Mouse (Mus musculus) cerebellum, adult 11 months (tissue): ENCODE data around the gene Traf1.

ENCODE experiments used
- DNase-seq: peaks from one replicate; pipeline ENCODE4 v3.0.0; 2022

Traf1 gene

DNA sequence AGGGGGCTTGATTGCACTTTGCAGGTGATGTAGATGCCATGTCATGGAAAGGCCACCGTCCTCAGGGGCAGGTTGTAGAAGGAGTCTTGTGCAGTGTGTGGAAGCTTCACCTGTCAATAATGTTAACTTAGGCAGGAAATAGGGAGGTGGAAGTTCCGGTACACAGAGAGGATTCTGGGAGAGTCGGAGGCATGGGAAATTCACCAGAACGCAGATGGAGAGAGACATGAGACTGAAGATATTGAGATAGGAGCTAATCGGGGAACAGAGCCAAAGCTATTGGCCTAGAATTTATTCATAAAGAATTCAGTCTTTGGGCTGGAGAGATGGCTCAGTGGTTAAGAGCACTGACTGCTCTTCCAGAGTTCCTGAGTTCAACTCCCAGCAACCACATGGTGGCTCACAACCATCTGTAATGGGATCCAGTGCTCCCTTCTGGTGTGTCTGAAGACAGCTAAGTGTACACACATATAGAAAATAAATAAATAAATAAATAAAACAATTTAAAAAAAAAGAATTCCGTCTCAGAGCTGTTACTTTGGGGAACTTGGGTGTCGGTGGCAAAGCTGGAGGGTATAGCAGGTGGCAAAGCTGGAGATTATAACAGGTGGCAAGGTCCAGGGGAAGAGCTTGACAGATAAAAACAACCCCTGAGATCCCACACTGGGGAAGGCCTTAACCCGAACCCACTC, 4.8 kb upstream of the Traf1 start:
- no peak for DNase-seq

DNA sequence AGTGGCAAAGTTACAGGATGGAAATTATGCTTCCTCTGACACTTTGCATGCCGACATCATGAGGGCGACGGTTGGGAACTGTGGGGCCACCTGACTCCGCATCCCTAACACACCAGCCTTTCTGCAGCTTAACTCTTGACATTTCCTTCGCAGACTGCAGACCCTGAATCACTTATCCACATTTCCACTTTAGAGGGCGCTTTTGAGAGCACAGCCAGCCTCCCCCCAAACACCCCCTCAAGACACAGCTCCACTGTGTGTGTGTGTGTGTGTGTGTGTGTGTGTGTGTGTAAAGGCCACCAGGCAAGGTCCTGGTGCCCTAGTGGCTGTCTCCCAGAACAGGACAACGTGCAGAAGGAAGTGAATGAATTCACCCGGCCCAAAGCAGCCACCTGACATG, 4.2 kb upstream of the Traf1 start:
- no peak for DNase-seq

DNA sequence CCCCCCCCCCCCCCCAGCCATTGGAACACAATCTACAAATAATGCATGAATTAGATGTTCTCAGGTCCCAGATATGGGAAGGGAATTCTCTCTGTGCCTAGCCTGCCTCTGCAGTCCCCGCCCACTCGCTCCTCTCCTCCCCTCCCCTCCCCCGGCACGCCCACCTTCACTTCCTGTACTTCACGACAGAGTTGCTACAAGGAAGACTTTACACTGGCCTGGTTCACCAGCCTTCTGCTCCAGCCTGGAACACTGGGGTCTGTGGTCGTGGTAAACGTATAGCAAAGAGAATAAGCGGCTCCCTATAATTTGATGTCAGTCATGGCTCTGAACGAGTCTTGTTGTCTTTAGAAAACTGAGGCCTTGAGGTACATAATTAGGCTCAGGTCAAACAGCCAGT, 3.7 kb upstream of the Traf1 start:
- no peak for DNase-seq

DNA sequence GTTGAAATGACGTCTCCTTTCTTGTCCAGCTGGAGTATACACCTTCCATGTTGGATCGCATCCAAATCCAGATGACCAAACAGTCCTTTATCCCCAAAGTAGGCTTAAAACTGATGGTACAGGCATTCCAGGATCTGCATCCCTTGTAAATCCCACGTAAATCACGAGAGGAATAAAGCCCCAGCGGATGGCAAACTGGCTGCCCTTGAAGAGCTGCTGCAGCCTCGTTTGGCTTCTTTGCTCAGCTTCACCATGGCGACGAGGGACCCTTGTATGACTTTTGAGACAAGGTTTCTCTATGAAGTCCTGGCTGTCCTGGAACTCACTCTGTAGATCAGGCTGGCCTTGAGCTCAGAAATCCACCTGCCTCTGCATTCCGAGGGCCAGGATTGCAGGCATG, 3.1 kb upstream of the Traf1 start:
- DNase-seq: no peak

DNA sequence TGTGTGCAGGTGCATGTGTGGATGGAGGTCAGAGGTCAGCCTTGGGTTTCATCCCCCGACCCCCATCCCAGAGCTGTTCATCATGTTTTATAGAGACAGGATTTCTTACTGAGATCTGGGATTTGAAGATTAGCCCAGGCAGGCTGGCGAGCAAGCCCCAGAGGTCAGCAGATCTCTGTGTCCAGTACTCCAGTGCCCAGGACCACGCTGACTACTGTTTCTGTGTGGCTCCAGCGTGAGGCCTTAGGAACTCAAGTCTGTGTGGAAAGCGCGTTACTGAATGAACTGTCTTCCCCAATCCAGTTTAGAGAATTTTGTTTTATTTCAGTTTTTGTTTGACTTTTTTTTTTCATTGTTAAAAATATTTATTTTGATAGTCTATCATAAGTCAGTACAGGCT, 2.7 kb upstream of the Traf1 start:
- DNase-seq: no peak

DNA sequence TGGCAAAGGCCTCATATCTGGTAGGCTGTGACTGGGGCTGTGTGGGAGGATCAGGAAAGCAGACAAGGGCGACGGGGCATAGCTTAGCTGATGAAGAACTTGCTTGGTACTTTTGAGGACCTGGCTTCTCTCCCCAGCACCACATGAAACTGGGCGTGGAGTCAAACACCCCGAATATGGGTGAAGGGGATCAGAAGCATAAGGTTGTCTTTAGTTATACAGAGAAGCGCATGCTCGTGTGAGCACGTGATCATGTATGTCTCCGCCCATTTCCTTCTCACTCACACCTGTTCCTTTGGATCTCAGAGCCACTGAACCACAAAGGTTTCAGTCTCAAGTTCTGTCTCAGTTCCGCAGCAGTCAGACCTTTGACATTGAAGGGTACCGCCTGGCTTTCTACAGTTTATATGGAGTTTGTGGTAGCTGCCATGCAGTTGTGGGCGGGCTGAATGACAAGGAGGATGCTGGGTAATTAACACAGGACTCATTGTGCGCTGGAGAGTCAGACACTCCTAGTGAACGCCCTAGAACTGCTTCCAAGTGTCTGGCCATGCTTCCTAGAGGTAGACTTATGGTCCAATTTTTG, 1.9 kb upstream of the Traf1 start:
- DNase-seq: no peak

DNA sequence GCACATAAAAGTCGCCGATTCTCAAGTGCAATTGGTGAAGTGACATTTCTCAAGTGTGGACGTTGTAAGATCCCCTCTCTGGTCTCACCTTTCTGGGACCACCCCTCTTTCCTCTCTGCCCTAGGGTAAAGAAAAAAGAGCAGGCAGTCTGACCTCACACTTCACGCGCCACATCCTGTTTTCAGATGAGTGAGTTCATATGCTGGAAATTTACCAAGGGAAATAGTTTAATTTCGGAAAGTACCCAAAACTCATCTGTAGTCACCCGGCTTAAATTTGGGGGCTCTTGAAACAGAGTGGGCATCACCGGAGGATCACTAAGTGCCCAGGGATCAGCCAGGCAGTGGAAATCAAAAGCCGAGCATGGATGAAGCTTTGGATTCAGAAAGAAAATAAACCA, 1.3 kb upstream of the Traf1 start:
- no peak for DNase-seq

DNA sequence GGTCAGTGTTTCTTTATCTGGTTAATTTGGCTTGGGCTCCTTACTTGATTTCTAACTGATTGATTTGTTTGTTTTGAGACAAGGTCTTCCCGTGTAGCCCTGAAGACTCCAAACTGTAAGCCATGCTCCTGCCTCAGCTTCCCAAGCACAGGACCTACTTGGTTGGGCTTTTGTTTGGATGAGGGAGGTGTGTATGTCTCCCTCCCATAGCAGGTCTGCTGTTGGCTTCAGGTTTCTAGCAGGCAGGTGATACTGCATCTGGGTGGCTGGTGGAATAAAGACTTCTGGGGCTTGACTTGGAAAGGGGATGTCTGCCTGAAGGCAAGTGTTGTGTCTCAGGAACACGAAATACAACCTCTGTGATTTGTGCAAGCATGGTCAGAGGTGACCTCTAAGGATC, 639 bp upstream of the Traf1 start:
- DNase-seq: no peak

DNA sequence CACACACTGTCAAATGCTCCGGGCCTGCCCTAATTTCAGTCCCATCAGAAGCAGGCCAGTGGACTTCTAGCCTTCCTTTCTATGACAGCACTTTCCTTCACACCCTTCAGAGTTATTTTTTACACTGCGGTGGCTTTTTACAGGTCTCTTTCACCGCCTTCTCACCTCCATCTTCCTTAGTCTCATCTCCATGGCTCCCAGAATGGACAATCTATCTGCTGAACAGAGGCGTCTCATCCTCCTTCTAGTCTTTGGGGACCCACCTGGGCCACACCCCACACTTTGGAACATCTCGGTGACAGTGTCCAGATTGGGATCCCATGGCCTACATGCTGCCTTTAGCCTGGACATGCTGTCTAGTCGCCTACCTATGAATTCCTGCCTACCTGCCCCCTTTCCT, 606 bp downstream of the Traf1 start:
- DNase-seq: no peak

DNA sequence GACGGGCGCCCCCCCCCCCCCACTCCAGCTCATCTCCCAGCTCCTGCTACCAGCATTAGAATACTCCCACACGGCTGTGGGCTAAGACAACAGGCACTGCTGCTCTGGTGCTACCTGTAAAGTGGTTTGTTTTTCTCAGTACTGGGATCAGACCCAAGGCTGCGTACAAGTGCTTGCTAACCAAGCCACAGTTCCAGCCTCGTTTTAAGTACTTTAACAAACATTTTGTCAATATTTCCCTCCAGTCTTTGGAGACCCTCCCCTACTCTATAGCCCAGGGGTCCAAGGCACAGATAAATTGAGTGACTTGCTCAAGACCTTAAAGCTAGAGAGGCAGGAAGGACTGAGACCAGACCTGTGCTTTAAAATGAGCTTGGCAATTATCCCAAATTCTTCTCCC, 1.1 kb downstream of the Traf1 start:
- DNase-seq: no peak

DNA sequence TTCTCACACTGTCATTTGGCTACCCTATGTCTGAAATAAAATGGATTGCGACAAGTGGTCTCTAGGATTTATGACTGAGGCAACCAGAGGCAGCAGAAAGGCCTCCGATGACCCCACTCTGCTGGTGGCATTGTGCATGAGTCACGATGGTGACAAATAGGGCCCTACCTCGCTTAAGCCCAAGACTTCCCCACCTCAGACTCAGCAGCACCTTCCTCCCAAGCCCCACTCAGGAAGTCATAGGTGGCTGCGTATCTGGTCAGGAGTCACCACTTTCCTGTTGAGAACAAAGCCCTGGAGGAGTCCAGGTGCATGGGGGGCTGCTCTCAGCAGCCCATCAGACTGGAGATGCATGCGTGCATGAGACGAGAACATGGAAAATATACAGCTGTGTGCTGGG, 3.0 kb downstream of the Traf1 start:
- DNase-seq: no peak

DNA sequence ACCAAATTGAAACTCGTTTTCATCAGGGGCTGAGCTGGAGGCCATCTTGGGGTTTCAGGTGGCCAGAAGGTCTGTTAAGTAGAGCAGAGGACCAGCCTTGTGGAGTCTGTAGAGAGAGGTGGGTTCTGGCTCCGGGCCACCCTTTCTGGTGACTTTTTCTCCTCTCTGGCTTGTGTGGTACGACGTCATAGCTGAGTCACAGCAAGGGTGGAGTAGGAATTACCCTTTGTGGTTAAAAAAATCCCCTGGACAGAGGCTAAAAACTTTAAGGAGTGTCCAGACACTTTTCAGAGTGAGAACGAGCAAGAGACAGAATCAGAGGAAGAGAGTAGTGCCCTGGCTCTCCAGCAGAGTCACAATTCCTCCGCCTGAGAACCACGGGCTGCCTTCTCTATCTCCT, 3.5 kb downstream of the Traf1 start:
- DNase-seq: no peak

DNA sequence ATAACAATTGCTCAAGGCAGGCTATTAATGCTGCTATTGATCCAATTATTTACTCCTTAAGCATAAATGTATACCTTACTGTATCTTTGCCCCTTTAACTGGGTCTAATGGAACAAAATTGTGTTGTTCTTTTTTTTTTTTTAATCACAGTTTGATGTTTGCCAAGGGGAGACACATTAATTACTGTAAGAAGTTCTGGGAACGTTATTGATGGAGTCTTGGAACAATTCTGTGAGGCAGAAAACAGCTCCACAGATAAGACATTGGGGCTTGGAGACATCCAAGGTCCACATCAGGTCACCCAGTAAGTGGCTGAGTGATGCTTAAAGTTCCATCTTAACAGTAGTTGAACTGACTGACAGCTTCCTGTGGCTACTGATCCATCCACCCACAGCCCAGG, 4.2 kb downstream of the Traf1 start:
- no peak for DNase-seq

DNA sequence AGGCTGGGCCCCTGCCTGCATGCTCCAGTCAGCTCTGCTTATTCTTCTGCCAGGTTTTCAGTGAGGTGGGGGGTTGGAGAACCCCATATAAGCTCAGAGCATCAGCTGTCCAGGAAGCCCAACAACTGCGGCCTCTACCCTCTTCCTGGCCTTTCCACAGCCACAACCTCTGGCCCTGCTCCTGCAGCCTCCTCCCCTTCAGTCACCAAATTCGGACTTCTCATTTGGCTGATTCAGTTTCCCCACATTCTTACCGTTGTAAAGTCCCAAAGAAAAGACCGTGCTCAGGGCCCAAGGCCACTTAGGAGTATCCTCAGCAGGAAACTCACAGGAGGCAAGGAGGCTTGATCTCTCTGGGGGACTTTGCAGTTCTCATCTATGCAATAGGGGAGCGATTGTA, 4.6 kb downstream of the Traf1 start:
- no peak for DNase-seq

DNA sequence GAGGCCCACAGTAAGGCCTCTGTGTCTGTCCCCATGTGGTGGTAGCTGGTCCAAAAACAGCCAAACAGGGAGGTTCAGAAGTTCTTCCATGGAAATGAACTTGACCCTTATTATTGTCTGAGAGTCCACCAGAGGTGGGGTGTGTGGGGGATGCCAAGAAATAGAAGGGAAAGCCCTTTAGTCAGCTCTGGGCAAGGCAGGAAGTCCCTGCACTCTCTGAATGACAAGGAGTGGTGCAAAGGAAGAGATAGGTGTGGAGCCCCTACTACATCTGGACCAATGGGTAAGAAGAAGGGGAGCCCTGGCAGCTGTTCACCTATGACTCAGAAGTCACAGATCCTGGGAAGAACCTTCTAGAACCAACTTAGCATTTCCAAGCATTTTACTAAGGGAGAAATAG, 7.2 kb downstream of the Traf1 start:
- DNase-seq: no peak

DNA sequence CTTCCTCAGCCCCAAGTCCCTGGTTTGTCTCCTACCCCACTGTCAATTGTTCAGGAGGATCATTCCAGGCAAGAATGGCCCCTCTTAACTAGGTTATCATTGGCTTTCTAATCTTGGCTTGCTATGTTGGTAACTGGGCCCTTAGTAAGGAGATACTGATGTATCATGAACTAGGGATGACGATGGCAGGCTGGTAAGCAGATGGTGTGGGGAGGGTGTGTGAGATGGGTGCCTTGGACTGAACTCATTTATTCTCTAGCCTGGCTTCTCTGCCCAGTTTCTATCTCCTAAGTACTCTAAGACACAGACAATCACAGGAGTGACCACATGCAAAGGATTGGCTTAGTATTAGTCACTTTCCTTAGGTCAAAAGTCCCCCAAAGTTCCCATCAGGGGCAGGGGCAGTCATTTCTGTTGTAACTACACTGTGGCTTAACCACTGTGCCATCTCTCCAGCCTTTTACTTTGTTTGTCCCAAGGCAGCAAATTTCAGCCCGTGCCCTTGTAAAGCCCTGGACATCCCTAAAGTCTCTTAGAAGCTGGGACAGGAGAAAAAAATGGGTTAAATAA, 7.9 kb downstream of the Traf1 start:
- no peak for DNase-seq

DNA sequence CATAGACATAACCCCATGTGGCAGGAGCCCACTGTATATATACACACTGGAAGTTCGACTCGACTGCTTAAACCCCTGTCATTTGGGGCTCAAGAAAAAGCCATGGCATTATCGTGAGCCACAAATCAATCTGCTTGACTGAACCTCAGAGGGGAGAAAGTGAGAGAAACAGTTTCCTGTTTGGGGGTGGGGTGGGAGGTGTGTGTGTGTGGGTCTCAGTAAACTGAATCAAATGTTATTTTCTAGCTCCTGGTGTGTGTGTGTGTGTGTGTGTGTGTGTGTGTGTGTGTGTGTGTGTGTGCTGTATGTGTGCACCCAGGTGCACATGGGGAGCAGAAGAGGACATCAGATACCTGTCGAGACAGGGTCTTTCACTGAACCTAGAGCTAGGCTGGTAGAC, 8.6 kb downstream of the Traf1 start:
- no peak for DNase-seq

DNA sequence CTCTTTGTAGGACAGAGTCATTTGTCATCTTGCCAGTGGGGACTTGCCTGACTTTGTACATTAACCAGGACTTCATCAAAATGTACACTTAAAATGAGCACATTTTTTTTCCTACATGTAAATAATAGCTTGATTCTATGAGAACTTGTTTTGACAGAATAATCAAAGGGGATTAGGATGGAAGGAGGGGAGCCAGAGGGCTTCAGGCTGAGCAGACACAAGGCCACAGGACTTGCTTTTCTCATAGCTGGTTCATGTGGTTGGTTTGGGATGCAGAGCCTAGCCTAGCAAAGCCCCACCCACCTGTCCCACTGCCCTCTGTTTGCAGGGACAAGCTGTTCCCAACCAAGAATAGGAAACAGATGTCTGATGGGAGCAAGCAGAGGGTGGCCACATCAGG, 10.1 kb downstream of the Traf1 start:
- no peak for DNase-seq

DNA sequence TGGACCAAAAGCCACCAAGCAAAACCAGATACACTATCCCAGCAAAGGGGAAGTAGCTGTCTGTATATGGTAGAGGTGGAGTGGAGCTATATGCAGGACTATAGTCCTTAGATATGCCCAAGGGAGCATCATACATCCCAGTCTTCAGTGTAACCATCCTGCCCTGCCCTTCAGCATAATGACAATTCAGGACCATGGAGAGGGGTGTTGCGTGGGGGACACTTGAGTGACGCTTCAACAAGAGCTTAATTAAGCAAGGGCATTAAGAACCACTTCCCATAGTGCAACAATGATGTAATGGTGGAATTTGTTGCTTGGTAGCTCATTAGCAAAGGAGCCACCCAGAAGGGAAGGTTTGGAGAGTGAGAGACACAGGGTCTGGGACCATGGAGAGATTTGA, 12.9 kb downstream of the Traf1 start:
- DNase-seq: no peak

DNA sequence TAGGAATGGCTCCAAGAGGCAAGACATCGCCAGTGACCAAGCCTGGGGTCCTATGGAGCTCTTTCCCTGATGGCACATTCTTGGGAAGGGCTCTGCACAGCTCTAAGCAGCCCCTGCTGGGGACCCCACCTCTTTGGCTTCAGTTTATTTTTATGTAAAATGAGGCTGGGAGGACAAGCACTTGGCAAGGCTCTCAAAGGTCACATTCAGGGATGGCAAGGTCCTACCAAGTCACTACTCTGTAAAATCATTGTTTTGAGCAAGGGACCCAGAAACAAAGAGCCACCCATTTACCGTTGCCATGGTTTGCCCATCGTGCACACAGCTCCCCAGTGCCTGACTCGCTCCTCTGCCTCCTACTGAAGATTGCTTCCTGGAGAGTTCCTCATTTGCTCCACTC, 15.5 kb downstream of the Traf1 start:
- DNase-seq: no peak

DNA sequence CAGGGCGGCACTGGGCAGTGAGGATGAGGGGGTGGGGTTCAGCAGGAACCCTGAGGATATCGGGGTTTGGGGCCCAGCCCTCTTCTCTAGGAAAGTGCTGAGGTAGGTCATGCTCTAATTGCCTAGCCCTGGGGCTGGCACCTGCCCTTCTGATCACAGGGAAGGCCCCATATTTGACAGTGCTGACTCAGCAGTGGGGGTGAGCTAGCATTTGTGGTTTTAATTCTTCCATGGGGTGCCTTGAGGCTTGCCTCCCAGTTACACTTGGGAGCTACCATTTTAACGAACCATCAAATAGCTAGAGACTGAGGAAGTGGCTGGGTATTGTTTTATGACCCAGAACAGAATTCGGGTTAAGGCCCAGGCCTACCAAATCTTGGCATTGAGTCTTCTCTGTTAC, 16.0 kb downstream of the Traf1 start:
- no peak for DNase-seq

DNA sequence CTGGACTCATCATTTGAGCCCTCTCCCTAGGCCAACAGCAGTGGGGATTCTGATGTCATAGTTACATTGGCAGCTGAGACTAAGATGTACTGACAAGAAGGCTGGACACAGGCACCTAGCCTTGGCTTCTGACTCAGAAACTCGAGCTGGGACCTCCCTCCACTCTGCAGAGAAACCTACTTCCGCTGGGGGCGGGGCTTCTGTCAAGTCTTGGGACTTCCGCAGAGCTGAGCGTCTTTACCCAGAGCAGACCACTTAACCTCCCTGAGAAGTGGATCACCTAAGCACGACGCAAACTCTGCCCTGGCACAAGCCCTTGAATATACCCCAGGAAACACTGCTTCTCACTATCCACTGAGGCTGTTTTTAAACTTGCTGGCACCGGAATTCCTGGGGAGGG, 16.8 kb downstream of the Traf1 start:
- DNase-seq: no peak

DNA sequence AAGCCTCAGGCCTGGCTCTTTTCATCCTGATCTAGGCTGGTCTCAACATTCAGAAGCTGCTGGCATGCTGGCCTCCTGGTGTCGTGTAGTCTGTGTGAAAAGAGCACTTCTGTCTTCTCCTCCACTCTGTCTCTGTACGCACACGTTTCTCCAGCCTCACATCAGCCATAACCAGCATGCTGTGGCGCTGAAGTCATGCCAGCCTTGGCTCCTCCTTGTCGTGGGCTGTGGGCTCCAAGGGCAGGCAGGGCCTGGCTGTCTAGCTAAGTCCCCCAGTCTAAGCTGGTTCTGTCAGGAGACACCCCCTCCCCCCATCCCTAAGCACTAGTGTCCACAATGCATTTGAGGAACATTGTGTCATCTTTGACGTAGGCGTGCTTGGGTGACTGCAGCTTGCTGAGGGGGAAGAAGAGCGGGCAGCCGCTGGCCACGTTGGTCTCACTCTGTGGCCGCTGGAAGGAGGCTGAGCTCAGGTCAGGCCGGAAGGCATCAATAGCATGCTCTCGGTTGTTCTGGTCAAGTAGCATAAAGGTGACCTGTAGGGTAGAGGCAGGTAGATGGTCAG, 17.9 kb downstream of the Traf1 start:
- no peak for DNase-seq

DNA sequence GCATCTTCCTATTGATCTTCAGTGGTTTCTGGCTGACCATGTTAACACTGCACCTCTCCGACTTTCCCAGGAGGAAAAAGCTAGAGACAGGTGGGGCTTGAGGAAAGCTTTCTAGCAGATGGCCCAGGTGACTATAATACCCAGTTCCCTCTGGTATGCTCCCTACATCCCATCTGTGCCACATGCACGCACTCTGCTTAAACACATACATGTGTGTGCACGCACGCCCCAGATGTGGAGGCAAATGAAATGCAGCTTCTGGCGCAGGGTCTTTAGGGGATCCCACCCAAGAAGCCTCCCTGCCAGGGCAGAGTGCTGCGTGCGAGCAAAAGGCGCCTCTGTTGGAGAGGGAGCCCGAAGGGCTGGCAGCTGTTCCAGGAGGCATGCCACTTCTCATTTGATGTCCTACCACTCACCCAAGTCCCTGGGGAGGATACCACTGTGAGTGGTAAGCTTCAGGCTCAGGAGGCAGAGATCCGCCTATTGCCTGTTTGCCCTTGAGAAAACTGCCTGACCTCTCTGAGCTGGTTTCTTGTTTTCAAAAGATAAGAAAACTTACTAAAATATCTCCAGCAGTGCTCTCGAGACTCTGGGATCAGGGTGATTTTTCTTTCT, 20.4 kb downstream of the Traf1 start:
- DNase-seq: no peak
